ENCODE assay signal across 12 mouse cellular contexts in genomic region chr2:131538341-131538740, GRCm38 (mm10). TPM values are rescaled to one million over a fixed set of nuclear protein-coding genes. Genes with fewer than 3 reads are reported as not detected.
DNase-seq lines count a peak whose midpoint lies in the region; ATAC-seq and TF ChIP-seq lines count a peak whose summit lies in the region.
"Had no signal": no experiment of that assay in that cellular context is flagged by ENCODE, and none has a peak within 500 bp of the region (broad histone marks: within the 10 kb centered on the region; RNA-seq: fewer than 3 reads in every experiment).

No protein-coding gene starts in this region.

- no peaks in the 10 kb centered on the region for H3K79me2 ChIP-seq in liver, adult 2 months (ENCODE audit: control insufficient read depth, insufficient read depth, low read length)

- WGBS in liver, adult 2 months: 24% methylated on average over 7 of the region's 7 CpGs
- WGBS in liver, postnatal 0 days (ENCODE audit: insufficient replicate concordance): 67% methylated on average over 7 of the region's 7 CpGs
- WGBS in heart, embryonic 16.5 days: 27% methylated on average over 7 of the region's 7 CpGs

- peak; percentile 72 for DNase-seq in liver, adult 2 months (ENCODE audit: extremely low read depth, low read depth, low spot score)
- no peak for DNase-seq in liver, postnatal 0 days
- peak; percentile 86 for DNase-seq in adrenal gland, postnatal 25 days
- peak; percentile 69 for DNase-seq in lung, postnatal 36 days
- no peak for DNase-seq in embryo, embryonic 9.5 days (ENCODE audit: extremely low spot score)
- DNase-seq: thymus, adult 2 months had no signal

- H3K9me3 ChIP-seq in liver, postnatal 0 days (ENCODE audit: low read length): no peaks in the 10 kb centered on the region
- no peaks in the 10 kb centered on the region for H3K9me3 ChIP-seq in heart, embryonic 16.5 days (replicated peaks; ENCODE audit: control insufficient read depth, low read length)
- H3K9me3 ChIP-seq: G1E; limb, embryonic 12.5 days; midbrain, embryonic 12.5 days had no signal

- ATAC-seq in liver, postnatal 0 days: no peak
- peak; percentile 84 for ATAC-seq in heart, embryonic 16.5 days (replicated peaks; ENCODE audit: extremely low read depth, insufficient read depth, low FRiP score)
- no peak for ATAC-seq in activated CD4-positive, CD25-positive, alpha-beta regulatory T cell, adult 4 months
- ATAC-seq: intestine, postnatal 0 days had no signal

- TF ChIP-seq CTCF in liver, adult 2 months (IDR thresholded peaks at IDR 0.05; ENCODE audit: low read depth, low read length): no peak
- no peak for TF ChIP-seq CTCF in liver, postnatal 0 days (IDR thresholded peaks at IDR 0.05; ENCODE audit: low read depth)

- no peak for TF ChIP-seq EP300 in liver, postnatal 0 days (IDR thresholded peaks at IDR 0.05; ENCODE audit: low read depth)

- H3K4me3 ChIP-seq in liver, adult 2 months (ENCODE audit: insufficient read depth, low read depth, low read length): no peak overlapping the region
- no peak overlapping the region for H3K4me3 ChIP-seq in liver, postnatal 0 days (ENCODE audit: low read depth, low read length)
- no peak overlapping the region for H3K4me3 ChIP-seq in heart, embryonic 16.5 days (ENCODE audit: low read length)
- H3K4me3 ChIP-seq: limb, embryonic 12.5 days; midbrain, embryonic 12.5 days had no signal

- no peaks in the 10 kb centered on the region for H3K36me3 ChIP-seq in liver, adult 2 months (ENCODE audit: control insufficient read depth, insufficient read depth, low read length)
- H3K36me3 ChIP-seq in liver, postnatal 0 days (replicated peaks; ENCODE audit: insufficient read depth, low read length): no peaks in the 10 kb centered on the region
- H3K36me3 ChIP-seq in heart, embryonic 16.5 days (ENCODE audit: control insufficient read depth, insufficient read depth): no peaks in the 10 kb centered on the region
- H3K36me3 ChIP-seq: G1E; limb, embryonic 12.5 days; midbrain, embryonic 12.5 days had no signal

- no peak overlapping the region for H3K4me2 ChIP-seq in liver, postnatal 0 days (ENCODE audit: low read depth, low read length)
- no peak overlapping the region for H3K4me2 ChIP-seq in heart, embryonic 16.5 days (ENCODE audit: low read depth, low read length)
- H3K4me2 ChIP-seq: limb, embryonic 12.5 days; midbrain, embryonic 12.5 days had no signal

- no peak overlapping the region for H3K9ac ChIP-seq in liver, adult 2 months (ENCODE audit: low read depth, low read length)
- no peak overlapping the region for H3K9ac ChIP-seq in liver, postnatal 0 days (replicated peaks)
- H3K9ac ChIP-seq in heart, embryonic 16.5 days (ENCODE audit: low read length): no peak overlapping the region
- H3K9ac ChIP-seq: midbrain, embryonic 12.5 days had no signal

- no peaks in the 10 kb centered on the region for H3K27me3 ChIP-seq in liver, adult 2 months (ENCODE audit: control insufficient read depth, insufficient read depth, low read length)
- no peaks in the 10 kb centered on the region for H3K27me3 ChIP-seq in liver, postnatal 0 days (ENCODE audit: insufficient read depth, low read length)
- H3K27me3 ChIP-seq in heart, embryonic 16.5 days (ENCODE audit: control insufficient read depth, insufficient read depth, low read length): no peaks in the 10 kb centered on the region
- H3K27me3 ChIP-seq: limb, embryonic 12.5 days; midbrain, embryonic 12.5 days had no signal

- TF ChIP-seq POLR2A in liver, adult 2 months (IDR thresholded peaks at IDR 0.05; ENCODE audit: extremely low read depth, insufficient read depth, low read length): no peak

- peaks cover 3% of the 10 kb centered on the region; the same call in 1 of the 2 replicates for H3K4me1 ChIP-seq in liver, adult 2 months (ENCODE audit: control insufficient read depth, insufficient read depth, low read length)
- H3K4me1 ChIP-seq in liver, postnatal 0 days (ENCODE audit: insufficient read depth): no peaks in the 10 kb centered on the region
- peaks cover 10% of the 10 kb centered on the region for H3K4me1 ChIP-seq in heart, embryonic 16.5 days (ENCODE audit: control insufficient read depth, insufficient read depth, low read length)
- H3K4me1 ChIP-seq: limb, embryonic 12.5 days; midbrain, embryonic 12.5 days had no signal

- H3K27ac ChIP-seq in liver, adult 2 months (replicated peaks; ENCODE audit: insufficient read depth, low read depth, low read length): no peak overlapping the region
- no peak overlapping the region for H3K27ac ChIP-seq in liver, postnatal 0 days (ENCODE audit: low read depth)
- H3K27ac ChIP-seq in heart, embryonic 16.5 days (ENCODE audit: low read length): peak overlapping the region; percentile 48; the same call in 1 of the 2 replicates
- H3K27ac ChIP-seq: limb, embryonic 12.5 days; midbrain, embryonic 12.5 days had no signal

RNA-seq across cellular contexts. Expression of gene Adra1d, which starts 23.7 kb away (rescaled TPM):
- total RNA-seq in liver, adult 2 months (2014; rRNA removed): not detected in 2 replicates
- 0.17 and 0.22 TPM in 2 replicates for polyA plus RNA-seq in liver, adult 2 months (2012; rRNA removed)
- 0.09 and 0.17 TPM in 2 replicates for polyA plus RNA-seq in liver, postnatal 0 days (2015; fragmentation: Nextera tagmentation; extraction: Ambion mirVana)
- 19.2 and 36.8 TPM in 2 replicates for total RNA-seq in adrenal gland, postnatal 25 days (2021)
- polyA plus RNA-seq in heart, embryonic 16.5 days (2015; fragmentation: Nextera tagmentation; extraction: Ambion mirVana): 1.0 and 1.5 TPM in 2 replicates
- not detected for polyA plus RNA-seq in activated CD4-positive, CD25-positive, alpha-beta regulatory T cell, adult 4 months (2017; shearing (Covaris generic))
- total RNA-seq: G1E had no signal
- polyA plus RNA-seq: G1E; limb, embryonic 12.5 days had no signal

RNA-seq across cellular contexts. Expression of gene Smox, which starts 47.0 kb away (rescaled TPM):
- 2.8 TPM in 2 replicates for total RNA-seq in liver, adult 2 months (2014; rRNA removed)
- 4.1 and 6.0 TPM in 2 replicates for polyA plus RNA-seq in liver, adult 2 months (2012; rRNA removed)
- polyA plus RNA-seq in liver, postnatal 0 days (2015; fragmentation: Nextera tagmentation; extraction: Ambion mirVana): 56.7 and 60.8 TPM in 2 replicates
- total RNA-seq in adrenal gland, postnatal 25 days (2021): 24.9 and 25.2 TPM in 2 replicates
- polyA plus RNA-seq in heart, embryonic 16.5 days (2015; fragmentation: Nextera tagmentation; extraction: Ambion mirVana): 31.9 and 32.7 TPM in 2 replicates
- 10 to 100 TPM in 1 of 2 experiments, 1 to 10 TPM in 1; 8.1 to 13.2 TPM for polyA plus RNA-seq in activated CD4-positive, CD25-positive, alpha-beta regulatory T cell, adult 4 months (2017; shearing (Covaris generic))

Comparison
In these comparisons a context has a peak if more than half of its experiments do, and no peak if none do; other contexts are left out.
1. DNase-seq: peak in liver, adult 2 months (single experiment), adrenal gland, postnatal 25 days (single experiment) and lung, postnatal 36 days (single experiment); none in liver, postnatal 0 days (single experiment) and embryo, embryonic 9.5 days (single experiment).